Mouse (Mus musculus) heart, embryonic 14.5 days (tissue): ENCODE data around the gene Kcna6. TPM values are rescaled to one million over a fixed set of nuclear protein-coding genes. Genes with fewer than 3 reads are reported as not detected.

ENCODE experiments used
- ATAC-seq: fragments of 200-750 bp; cut with Nextera tagmentation; 2 replicates; pipeline ENCODE4 v1.8.0; 2017; ENCODE audit warnings: low read depth, moderate TSS enrichment; ENCODE audit not compliant: insufficient number of reproducible peaks, insufficient read depth, low FRiP score
- H3K27ac ChIP-seq, 2 experiments: fragments of 200-500 bp in 1 of 2; fragments of 300-500 bp in 1 of 2; sonication (generic) in 1 of 2; replicated peaks in 1 of 2; 2 replicates each; pipeline ENCODE4 v1.5.1; 2012 to 2014; ENCODE audit warnings: low read depth in 2 of 2, low read length in 2 of 2, control low read depth in 1 of 2, mild to moderate bottlenecking in 1 of 2, mixed read lengths in 1 of 2; ENCODE audit not compliant: control insufficient read depth in 1 of 2, insufficient read depth in 1 of 2
- H3K27me3 ChIP-seq: fragments of 300-500 bp; sonication (generic); 2 replicates; pipeline ENCODE4 v1.6.1; 2014; ENCODE audit warnings: mild to moderate bottlenecking, low read length, control low read depth; ENCODE audit not compliant: control insufficient read depth, insufficient read depth
- H3K36me3 ChIP-seq: fragments of 300-500 bp; sonication (generic); 2 replicates; pipeline ENCODE4 v1.6.1; 2014; ENCODE audit warnings: mild to moderate bottlenecking, control low read depth, low read length, mixed read lengths; ENCODE audit not compliant: control insufficient read depth, insufficient read depth
- H3K4me1 ChIP-seq, 2 experiments: fragments of 200-500 bp in 1 of 2; fragments of 300-500 bp in 1 of 2; sonication (generic) in 1 of 2; 2 replicates each; pipeline ENCODE4 v1.6.1; 2012 to 2014; ENCODE audit warnings: low read length in 2 of 2, control low read depth in 1 of 2, mixed read lengths in 1 of 2; ENCODE audit not compliant: control insufficient read depth in 2 of 2, insufficient read depth in 2 of 2
- H3K4me2 ChIP-seq: fragments of 300-500 bp; sonication (generic); 2 replicates; pipeline ENCODE4 v1.6.1; 2014; ENCODE audit warnings: mild to moderate bottlenecking, low read length
- H3K4me3 ChIP-seq, 2 experiments: fragments of 200-500 bp in 1 of 2; fragments of 300-500 bp in 1 of 2; sonication (generic) in 1 of 2; 2 replicates each; pipeline ENCODE4 v1.5.1; 2012 to 2014; ENCODE audit warnings: low read length in 2 of 2, mild to moderate bottlenecking in 2 of 2, control low read depth in 1 of 2, low read depth in 1 of 2, moderate library complexity in 1 of 2; ENCODE audit not compliant: control insufficient read depth in 1 of 2, insufficient read depth in 1 of 2
- H3K9ac ChIP-seq: fragments of 300-500 bp; sonication (generic); 2 replicates; pipeline ENCODE4 v1.6.1; 2014; ENCODE audit warnings: mild to moderate bottlenecking, low read length
- H3K9me3 ChIP-seq: fragments of 300-500 bp; sonication (generic); 2 replicates; pipeline ENCODE4 v1.6.1; 2016; ENCODE audit warnings: low read length, control low read depth; ENCODE audit not compliant: control insufficient read depth
- WGBS: fragments of 180-500 bp; shearing (Covaris S2); extraction: QIAGEN DNeasy Blood & Tissue Kit; methylation state at CpG from one replicate; pipeline ENCODE4 v1.1.7; 2014; 5-methylcytosine and 5-hydroxymethylcytosine counted together
- polyA plus RNA-seq: library from polyadenylated mRNA; unstranded; fragments of >200 nt; fragmentation: Nextera tagmentation; extraction: Ambion mirVana; gene quantifications from 2 replicates; pipeline ENCODE4 v1.2.1, GENCODE M21; 2014

Gene Kcna6
- polyA plus RNA-seq, result 0.58 and 1.0 TPM in 2 replicates

DNA sequence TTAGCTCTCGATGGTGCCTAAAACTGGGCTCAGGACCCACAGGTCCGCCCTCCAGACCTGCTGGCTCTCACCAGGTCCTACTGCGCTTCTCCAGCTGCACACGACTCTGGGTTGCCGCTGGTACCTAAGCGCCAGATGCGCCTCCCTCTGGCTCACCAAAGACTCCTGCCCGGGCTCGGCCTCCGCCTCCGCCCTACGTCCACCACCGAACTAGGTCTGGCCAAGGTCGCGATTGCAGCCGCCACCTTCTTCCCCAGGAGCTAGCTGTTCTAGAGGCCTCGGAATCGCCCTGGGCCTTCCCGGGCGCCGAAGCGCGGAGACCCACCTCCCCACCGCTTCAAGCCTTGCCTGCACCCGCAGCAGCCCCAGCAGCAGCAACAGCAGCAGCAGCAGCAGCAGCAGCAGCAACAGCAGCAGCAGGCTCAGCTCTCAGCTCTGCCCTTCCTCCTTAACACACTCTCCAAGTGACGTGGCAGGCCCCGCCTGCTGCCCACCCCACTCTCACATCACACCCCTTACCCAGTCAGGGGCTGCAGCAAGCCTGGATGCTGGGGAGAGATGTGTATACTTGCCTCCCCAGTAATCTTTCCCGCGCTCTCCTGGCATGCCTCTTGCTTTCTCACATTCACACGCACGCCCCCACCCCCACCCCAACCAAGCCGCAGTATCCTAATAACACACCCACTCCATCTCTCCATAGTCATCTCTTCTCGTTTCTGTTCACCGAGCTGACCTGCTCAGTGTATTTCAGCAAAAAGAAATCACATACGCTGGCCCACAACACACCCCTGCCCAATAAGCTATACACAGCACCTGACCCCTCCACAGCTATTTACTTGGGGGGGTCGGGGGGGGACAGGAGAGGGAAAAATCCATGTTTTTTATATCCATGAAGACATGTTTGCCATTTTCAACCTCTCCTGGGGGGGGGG lies at the start of gene Kcna6:
Gene Kcna6, minus strand, starts transcription at position 464 of the 932 bp plus-strand sequence.
- peaks cover 7 to 10% of the 10 kb centered on the region in 2 experiments; a peak in 3 of 4 replicates for H3K4me1 ChIP-seq
- peaks cover 55% of the 10 kb centered on the region for H3K27me3 ChIP-seq
- H3K27ac ChIP-seq, result no peak within 1 kb of the TSS
- peak within 1 kb of the TSS; percentile 47 to 52 for H3K4me3 ChIP-seq
- peak within 1 kb of the TSS; percentile 57 for H3K9ac ChIP-seq
- H3K36me3 ChIP-seq, result no peaks in the 10 kb centered on the region
- H3K9me3 ChIP-seq, result no peaks in the 10 kb centered on the region
- ATAC-seq, result peak; percentile 39; the same call in 1 of the 2 replicates
- H3K4me2 ChIP-seq, result peak within 1 kb of the TSS; percentile 87
- 3% methylated on average over 36 of the region's 36 CpGs for WGBS

GRCm38 (mm10) chr6:126788863-126789262 lies 48.4 kb upstream of the Kcna6 start:
- Histone ChIP-seq H3K9me3 (no peaks in the 10 kb centered on the region), H3K4me1 (0 out of 4 replicates have a peak, but pooled peaks cover 0 to under 1% of the 10 kb centered on the region in 2 experiments), H3K27ac (no peak overlapping the region), H3K36me3 (no peaks in the 10 kb centered on the region), H3K27me3 (no peaks in the 10 kb centered on the region; the same call in 1 of the 2 replicates), H3K4me3 (no peak overlapping the region), H3K4me2 (no peak overlapping the region), H3K9ac (no peak overlapping the region)
- 65% methylated on average over 8 of the region's 8 CpGs for WGBS
- no peak for ATAC-seq

DNA sequence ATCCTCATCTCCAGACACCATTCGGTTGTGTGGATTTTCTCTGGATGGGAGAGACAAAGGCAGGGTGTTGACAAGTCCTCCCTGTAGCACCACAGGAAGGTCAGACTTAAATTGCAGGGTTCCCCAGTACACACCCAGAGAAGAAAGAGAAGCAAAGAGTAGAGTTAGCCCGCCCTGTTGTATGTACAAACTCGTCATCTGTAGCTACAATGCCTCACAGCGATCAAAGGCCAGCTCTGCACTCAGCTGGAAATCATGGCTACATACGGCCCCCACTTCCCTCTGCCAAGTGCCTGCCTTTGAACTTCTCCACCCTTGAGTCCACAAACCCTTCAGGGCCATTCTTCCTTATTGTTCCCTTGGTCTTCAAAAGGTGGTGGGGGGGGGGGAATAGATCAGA lies 43.7 kb upstream of the Kcna6 start:
- Histone ChIP-seq H3K4me2 (peak overlapping the region; percentile 29; the same call in 1 of the 2 replicates), H3K4me3 (no peak overlapping the region), H3K27me3 (no peaks in the 10 kb centered on the region; the same call in 1 of the 2 replicates), H3K9ac (no peak overlapping the region), H3K4me1 (0 out of 4 replicates have a peak, but pooled peaks cover 2 to 5% of the 10 kb centered on the region in 2 experiments), H3K36me3 (no peaks in the 10 kb centered on the region), H3K9me3 (no peaks in the 10 kb centered on the region), H3K27ac (no peak overlapping the region)
- ATAC-seq, result no peak
- WGBS, result 40% methylated on average over 5 of the region's 5 CpGs

GRCm38 (mm10) chr6:126783651-126784066 lies 43.2 kb upstream of the Kcna6 start:
- Histone ChIP-seq H3K4me2 (peak overlapping the region; percentile 29; the same call in 1 of the 2 replicates), H3K9ac (no peak overlapping the region), H3K36me3 (no peaks in the 10 kb centered on the region), H3K27ac (no peak overlapping the region), H3K4me1 (0 out of 4 replicates have a peak, but pooled peaks cover 2 to 5% of the 10 kb centered on the region in 2 experiments), H3K9me3 (no peaks in the 10 kb centered on the region), H3K27me3 (no peaks in the 10 kb centered on the region; the same call in 1 of the 2 replicates), H3K4me3 (no peak overlapping the region)
- ATAC-seq, result no peak
- WGBS, result 14% methylated on average over 10 of the region's 10 CpGs

- Histone ChIP-seq H3K4me3 (no peak overlapping the region), H3K4me1 (0 out of 4 replicates have a peak, but pooled peaks cover 2 to 5% of the 10 kb centered on the region in 2 experiments), H3K36me3 (no peaks in the 10 kb centered on the region), H3K9ac (no peak overlapping the region), H3K27me3 (no peaks in the 10 kb centered on the region; the same call in 1 of the 2 replicates), H3K9me3 (no peaks in the 10 kb centered on the region), H3K4me2 (no peak overlapping the region), H3K27ac (no peak overlapping the region)
- WGBS, result 64% methylated on average over 1 of the region's 1 CpGs
- no peak for ATAC-seq
Measured at GRCm38 (mm10) chr6:126783056-126783455, 42.6 kb upstream of the Kcna6 start.

GRCm38 (mm10) chr6:126777889-126778288 lies 37.4 kb upstream of the Kcna6 start:
- H3K36me3 ChIP-seq, result no peaks in the 10 kb centered on the region
- H3K9ac ChIP-seq, result no peak overlapping the region
- no peak overlapping the region for H3K27ac ChIP-seq
- H3K4me3 ChIP-seq, result no peak overlapping the region
- no peaks in the 10 kb centered on the region for H3K27me3 ChIP-seq
- H3K9me3 ChIP-seq, result no peaks in the 10 kb centered on the region
- H3K4me2 ChIP-seq, result no peak overlapping the region
- 74% methylated on average over 6 of the region's 6 CpGs for WGBS
- H3K4me1 ChIP-seq, result no peaks in the 10 kb centered on the region
- ATAC-seq, result no peak

GRCm38 (mm10) chr6:126773873-126774272 lies 33.4 kb upstream of the Kcna6 start:
- no peak overlapping the region for H3K4me2 ChIP-seq
- WGBS, result 49% methylated on average over 4 of the region's 4 CpGs
- no peaks in the 10 kb centered on the region for H3K9me3 ChIP-seq
- no peaks in the 10 kb centered on the region for H3K27me3 ChIP-seq
- peaks cover 4 to 8% of the 10 kb centered on the region in 2 experiments; a peak in 3 of 4 replicates for H3K4me1 ChIP-seq
- no peaks in the 10 kb centered on the region for H3K36me3 ChIP-seq
- no peak overlapping the region for H3K9ac ChIP-seq
- no peak for ATAC-seq
- no peak overlapping the region for H3K4me3 ChIP-seq
- no peak overlapping the region for H3K27ac ChIP-seq
